Comparison of ENCODE assay signal across 18 mouse cellular contexts in genomic region chr14:25166217-25166616, GRCm38 (mm10).
DNase-seq lines count a peak whose midpoint lies in the region; ATAC-seq and TF ChIP-seq lines count a peak whose summit lies in the region.
"Had no signal": no experiment of that assay in that cellular context is flagged by ENCODE, and none has a peak within 500 bp of the region (broad histone marks: within the 10 kb centered on the region; RNA-seq: fewer than 3 reads in every experiment).

No protein-coding gene starts in this region.

- no peak overlapping the region for H3ac ChIP-seq in myocyte (ENCODE audit: control insufficient read depth, insufficient read length)

- no peaks in the 10 kb centered on the region for H3K36me3 ChIP-seq in midbrain, embryonic 10.5 days
- H3K36me3 ChIP-seq in midbrain, embryonic 15.5 days (replicated peaks) = no peaks in the 10 kb centered on the region
- H3K36me3 ChIP-seq in myocyte (ENCODE audit: control insufficient read depth, insufficient read depth) = no peaks in the 10 kb centered on the region
- H3K36me3 ChIP-seq: embryonic facial prominence, embryonic 10.5 days; embryonic facial prominence, embryonic 12.5 days; forebrain, embryonic 15.5 days had no signal

- peaks cover 23% of the 10 kb centered on the region for H3K4me1 ChIP-seq in midbrain, embryonic 10.5 days
- no peaks in the 10 kb centered on the region for H3K4me1 ChIP-seq in midbrain, embryonic 15.5 days

- no peak overlapping the region for H3K4me3 ChIP-seq in midbrain, embryonic 10.5 days
- H3K4me3 ChIP-seq in midbrain, embryonic 15.5 days = no peak overlapping the region
- H3K4me3 ChIP-seq in myocyte = no peak overlapping the region
- no peak overlapping the region for H3K4me3 ChIP-seq in layer of hippocampus, adult 2 months
- H3K4me3 ChIP-seq: embryonic facial prominence, embryonic 10.5 days; embryonic facial prominence, embryonic 12.5 days; forebrain, embryonic 13.5 days; forebrain, embryonic 15.5 days had no signal

- no peak overlapping the region for H3K4me2 ChIP-seq in midbrain, embryonic 15.5 days
- no peak overlapping the region for H3K4me2 ChIP-seq in myocyte (ENCODE audit: low read depth)
- H3K4me2 ChIP-seq: embryonic facial prominence, embryonic 12.5 days; forebrain, embryonic 13.5 days; forebrain, embryonic 15.5 days had no signal

- no peak for TF ChIP-seq POLR2A in myocyte (IDR thresholded peaks at IDR 0.05; ENCODE audit: insufficient read length, low read depth)

- no peak for TF ChIP-seq CTCF in layer of hippocampus, adult 2 months (conservative IDR thresholded peaks at IDR 0.05)

- no peak overlapping the region for H3K9ac ChIP-seq in midbrain, embryonic 15.5 days
- H3K9ac ChIP-seq: embryonic facial prominence, embryonic 12.5 days; forebrain, embryonic 13.5 days; forebrain, embryonic 15.5 days; forebrain, postnatal 0 days had no signal

- no peak for DNase-seq in midbrain, embryonic 10.5 days (ENCODE audit: low spot score)
- peak; percentile 46 for DNase-seq in brain, adult 2 months (ENCODE audit: low read depth, low spot score)
- no peak for DNase-seq in layer of hippocampus, adult 2 months (ENCODE audit: low spot score in 2 of 2)
- DNase-seq: adrenal gland, adult 2 months; adrenal gland, postnatal 10 days; adrenal gland, postnatal 25 days; cerebellum, adult 11-12 months; cerebellum, adult 2 months; cerebellum, adult 9-10 months; cerebellum, postnatal 10 days; cerebellum, postnatal 25 days; forebrain, postnatal 0 days had no signal

- 17% methylated on average over 1 of the region's 1 CpGs for WGBS in midbrain, embryonic 10.5 days
- WGBS in midbrain, embryonic 15.5 days = 19% methylated on average over 1 of the region's 1 CpGs

- H3K9me3 ChIP-seq in midbrain, embryonic 10.5 days (replicated peaks) = no peaks in the 10 kb centered on the region
- no peaks in the 10 kb centered on the region for H3K9me3 ChIP-seq in midbrain, embryonic 15.5 days
- H3K9me3 ChIP-seq: embryonic facial prominence, embryonic 10.5 days; embryonic facial prominence, embryonic 12.5 days; forebrain, embryonic 13.5 days; forebrain, embryonic 15.5 days had no signal

- no peaks in the 10 kb centered on the region for H3K27me3 ChIP-seq in midbrain, embryonic 10.5 days (ENCODE audit: low read depth, poor library complexity, severe bottlenecking)
- no peaks in the 10 kb centered on the region for H3K27me3 ChIP-seq in midbrain, embryonic 15.5 days (replicated peaks)
- H3K27me3 ChIP-seq in myocyte (ENCODE audit: control insufficient read depth, insufficient read depth, insufficient read length) = no peaks in the 10 kb centered on the region
- H3K27me3 ChIP-seq: embryonic facial prominence, embryonic 12.5 days; forebrain, embryonic 13.5 days; forebrain, embryonic 15.5 days had no signal

- peak overlapping the region; percentile 23; the same call in 1 of the 2 replicates for H3K27ac ChIP-seq in midbrain, embryonic 10.5 days (replicated peaks)
- no peak overlapping the region for H3K27ac ChIP-seq in midbrain, embryonic 15.5 days
- H3K27ac ChIP-seq in layer of hippocampus, adult 2 months = no peak overlapping the region
- H3K27ac ChIP-seq: embryonic facial prominence, embryonic 10.5 days; forebrain, embryonic 13.5 days; forebrain, embryonic 15.5 days had no signal

- ATAC-seq in midbrain, embryonic 15.5 days (replicated peaks) = no peak
- ATAC-seq: forebrain, embryonic 13.5 days; forebrain, embryonic 15.5 days; forebrain, postnatal 0 days had no signal

- H3K79me2 ChIP-seq in myocyte (ENCODE audit: control insufficient read depth, insufficient read depth) = no peaks in the 10 kb centered on the region

TF ChIP-seq in myocyte, 11 proteins besides CTCF, POLR2A, EP300 and RAD21:
- TF ChIP-seq E2F4 (IDR thresholded peaks at IDR 0.05; ENCODE audit: insufficient read depth) (no peak), MYOD1 (IDR thresholded peaks at IDR 0.05; ENCODE audit: control insufficient read depth in 1 of 3, insufficient read length in 2 of 3, low read depth in 2 of 3) (peak in 2 of 3 experiments; percentile 75 to 82), TCF3 (IDR thresholded peaks at IDR 0.05; ENCODE audit: insufficient read length, low read depth) (no peak), REST (IDR thresholded peaks at IDR 0.05; ENCODE audit: insufficient read depth, insufficient read length) (no peak), TCF12 (IDR thresholded peaks at IDR 0.05; ENCODE audit: insufficient read depth, poor library complexity, severe bottlenecking) (peak; percentile 44), POLR2AphosphoS2 (IDR thresholded peaks at IDR 0.05; ENCODE audit: insufficient read length, low read depth) (no peak), CEBPB (IDR thresholded peaks at IDR 0.05; ENCODE audit: insufficient read depth, poor library complexity, severe bottlenecking) (no peak), MYOG (IDR thresholded peaks at IDR 0.05; ENCODE audit: control insufficient read depth in 1 of 3, insufficient read depth in 1 of 3, insufficient read length in 2 of 3, low read depth in 2 of 3) (peak in 1 of 3 experiments; percentile 30)
